Mouse (Mus musculus): ENCODE results near the gene Cavin1. TPM values are rescaled to one million over a fixed set of nuclear protein-coding genes. Genes with fewer than 3 reads are reported as not detected.

The Cavin1 gene
- polyA plus RNA-seq, 1 experiment from 2014 or later, result 42.0 TPM

- Histone ChIP-seq H3K9me3 (no peaks in the 10 kb centered on the region), H3K27me3 (no peaks in the 10 kb centered on the region)
These were observed 24.0 kb upstream of the Cavin1 start for GRCm38 (mm10) chr11:100994655-100995054.

GRCm38 (mm10) chr11:100994233-100994632, 23.5 kb upstream of the Cavin1 start:
- ATAC-seq (ENCODE audit: low FRiP score), result no peak
- Histone ChIP-seq H3K9me3 (no peaks in the 10 kb centered on the region), H3K36me3 (no peaks in the 10 kb centered on the region), H3K27me3 (no peaks in the 10 kb centered on the region), H3K4me3 (no peak overlapping the region), H3K27ac (no peak overlapping the region), H3K4me1 (replicated peaks) (no peaks in the 10 kb centered on the region), H3K9ac (no peak overlapping the region), H3K4me2 (no peak overlapping the region)
- 72% methylated on average over 9 of the region's 9 CpGs for WGBS

More at GRCm38 (mm10) chr11:100994655-100995054, 24.0 kb upstream of the Cavin1 start:
- Histone ChIP-seq H3K36me3 (no peaks in the 10 kb centered on the region), H3K4me3 (no peak overlapping the region), H3K9ac (no peak overlapping the region), H3K4me2 (no peak overlapping the region), H3K27ac (no peak overlapping the region), H3K4me1 (replicated peaks) (no peaks in the 10 kb centered on the region)
- WGBS, result 80% methylated on average over 5 of the region's 5 CpGs
- ATAC-seq (ENCODE audit: low FRiP score), result no peak

GRCm38 (mm10) chr11:100993437-100993836, 22.8 kb upstream of the Cavin1 start:
- no peak overlapping the region for H3K4me2 ChIP-seq
- WGBS, result 88% methylated on average over 2 of the region's 2 CpGs
- H3K9me3 ChIP-seq, result no peaks in the 10 kb centered on the region
- H3K4me1 ChIP-seq (replicated peaks), result no peaks in the 10 kb centered on the region
- ATAC-seq (ENCODE audit: low FRiP score), result no peak
- no peaks in the 10 kb centered on the region for H3K27me3 ChIP-seq
- no peaks in the 10 kb centered on the region for H3K36me3 ChIP-seq
- H3K9ac ChIP-seq, result no peak overlapping the region
- H3K27ac ChIP-seq, result no peak overlapping the region
- no peak overlapping the region for H3K4me3 ChIP-seq

- Histone ChIP-seq H3K27me3 (no peaks in the 10 kb centered on the region), H3K4me2 (no peak overlapping the region), H3K9me3 (no peaks in the 10 kb centered on the region), H3K9ac (no peak overlapping the region), H3K36me3 (no peaks in the 10 kb centered on the region), H3K27ac (no peak overlapping the region), H3K4me1 (replicated peaks) (no peaks in the 10 kb centered on the region), H3K4me3 (no peak overlapping the region)
- no peak for ATAC-seq (ENCODE audit: low FRiP score)
- WGBS, result 26% methylated on average over 6 of the region's 6 CpGs
These were observed 20.4 kb upstream of the Cavin1 start for GRCm38 (mm10) chr11:100991027-100991534.

- Histone ChIP-seq H3K27ac (no peak overlapping the region), H3K4me2 (no peak overlapping the region), H3K9ac (no peak overlapping the region), H3K4me1 (replicated peaks) (no peaks in the 10 kb centered on the region), H3K27me3 (no peaks in the 10 kb centered on the region), H3K9me3 (no peaks in the 10 kb centered on the region), H3K4me3 (no peak overlapping the region), H3K36me3 (no peaks in the 10 kb centered on the region)
- no peak for ATAC-seq (ENCODE audit: low FRiP score)
- WGBS, result 74% methylated on average over 2 of the region's 2 CpGs
These were observed 19.0 kb upstream of the Cavin1 start for GRCm38 (mm10) chr11:100989666-100990065.

GRCm38 (mm10) chr11:100988674-100989073, 18.0 kb upstream of the Cavin1 start:
- no peak overlapping the region for H3K27ac ChIP-seq
- no peak overlapping the region for H3K4me2 ChIP-seq
- no peak overlapping the region for H3K4me3 ChIP-seq
- no peaks in the 10 kb centered on the region for H3K4me1 ChIP-seq (replicated peaks)
- H3K9me3 ChIP-seq, result no peaks in the 10 kb centered on the region
- ATAC-seq (ENCODE audit: low FRiP score), result no peak
- H3K27me3 ChIP-seq, result no peaks in the 10 kb centered on the region
- 86% methylated on average over 3 of the region's 3 CpGs for WGBS
- H3K36me3 ChIP-seq, result no peaks in the 10 kb centered on the region
- no peak overlapping the region for H3K9ac ChIP-seq

- Histone ChIP-seq H3K9ac (no peak overlapping the region), H3K4me3 (no peak overlapping the region), H3K27ac (no peak overlapping the region), H3K9me3 (no peaks in the 10 kb centered on the region), H3K4me2 (no peak overlapping the region), H3K36me3 (no peaks in the 10 kb centered on the region), H3K27me3 (peaks cover 16% of the 10 kb centered on the region), H3K4me1 (replicated peaks) (peaks cover 7% of the 10 kb centered on the region)
- ATAC-seq (ENCODE audit: low FRiP score), result no peak
- 55% methylated on average over 3 of the region's 3 CpGs for WGBS
These were observed 14.9 kb upstream of the Cavin1 start for GRCm38 (mm10) chr11:100985607-100986006.

- no peak for ATAC-seq (ENCODE audit: low FRiP score)
- Histone ChIP-seq H3K4me3 (no peak overlapping the region), H3K4me2 (peak overlapping the region; percentile 57; the same call in 1 of the 2 replicates), H3K27ac (no peak overlapping the region), H3K4me1 (replicated peaks) (peaks cover 7% of the 10 kb centered on the region), H3K27me3 (peaks cover 26% of the 10 kb centered on the region), H3K36me3 (no peaks in the 10 kb centered on the region), H3K9me3 (no peaks in the 10 kb centered on the region), H3K9ac (no peak overlapping the region)
- 80% methylated on average over 7 of the region's 7 CpGs for WGBS
These were observed 13.1 kb upstream of the Cavin1 start for GRCm38 (mm10) chr11:100983778-100984131.

- ATAC-seq (ENCODE audit: low FRiP score), result peak; percentile 52; the same call in 1 of the 2 replicates
- Histone ChIP-seq H3K4me2 (peak overlapping the region; percentile 57), H3K4me3 (peak overlapping the region; percentile 33), H3K27ac (no peak overlapping the region), H3K9ac (peak overlapping the region; percentile 55), H3K9me3 (no peaks in the 10 kb centered on the region), H3K27me3 (peaks cover 26% of the 10 kb centered on the region), H3K36me3 (no peaks in the 10 kb centered on the region), H3K4me1 (replicated peaks) (peaks cover 7% of the 10 kb centered on the region)
- WGBS, result 5% methylated on average over 20 of the region's 20 CpGs
These were observed 12.6 kb upstream of the Cavin1 start for GRCm38 (mm10) chr11:100983125-100983777.

- H3K9ac ChIP-seq, result no peak overlapping the region
- peaks cover 26% of the 10 kb centered on the region for H3K27me3 ChIP-seq
- H3K4me3 ChIP-seq, result no peak overlapping the region
- no peak overlapping the region for H3K27ac ChIP-seq
- no peaks in the 10 kb centered on the region for H3K9me3 ChIP-seq
- no peak for ATAC-seq (ENCODE audit: low FRiP score)
- H3K36me3 ChIP-seq, result no peaks in the 10 kb centered on the region
- 14% methylated on average over 8 of the region's 8 CpGs for WGBS
- no peak overlapping the region for H3K4me2 ChIP-seq
- peaks cover 7% of the 10 kb centered on the region for H3K4me1 ChIP-seq (replicated peaks)
These were observed 11.4 kb upstream of the Cavin1 start for GRCm38 (mm10) chr11:100982087-100982486.

- ATAC-seq (ENCODE audit: low FRiP score), result no peak
These were observed 10.5 kb upstream of the Cavin1 start for GRCm38 (mm10) chr11:100981236-100981635.

GRCm38 (mm10) chr11:100980438-100980837, 9.8 kb upstream of the Cavin1 start:
- no peak overlapping the region for H3K27ac ChIP-seq
- ATAC-seq (ENCODE audit: low FRiP score), result no peak
- H3K9me3 ChIP-seq, result no peaks in the 10 kb centered on the region
- H3K4me2 ChIP-seq, result no peak overlapping the region
- H3K4me3 ChIP-seq, result no peak overlapping the region
- peaks cover 7% of the 10 kb centered on the region for H3K4me1 ChIP-seq (replicated peaks)
- H3K9ac ChIP-seq, result no peak overlapping the region
- H3K36me3 ChIP-seq, result no peaks in the 10 kb centered on the region
- 78% methylated on average over 1 of the region's 1 CpGs for WGBS
- peaks cover 26% of the 10 kb centered on the region for H3K27me3 ChIP-seq

More at GRCm38 (mm10) chr11:100981236-100981635, 10.5 kb upstream of the Cavin1 start:
- Histone ChIP-seq H3K9me3 (no peaks in the 10 kb centered on the region), H3K27me3 (peaks cover 26% of the 10 kb centered on the region), H3K4me2 (no peak overlapping the region), H3K9ac (no peak overlapping the region), H3K27ac (no peak overlapping the region), H3K36me3 (no peaks in the 10 kb centered on the region), H3K4me3 (no peak overlapping the region), H3K4me1 (replicated peaks) (peaks cover 7% of the 10 kb centered on the region)
- WGBS, result 68% methylated on average over 3 of the region's 3 CpGs

GRCm38 (mm10) chr11:100979887-100980286, 9.2 kb upstream of the Cavin1 start:
- Histone ChIP-seq H3K9me3 (no peaks in the 10 kb centered on the region), H3K27me3 (peaks cover 26% of the 10 kb centered on the region), H3K4me3 (no peak overlapping the region), H3K36me3 (no peaks in the 10 kb centered on the region), H3K27ac (no peak overlapping the region), H3K9ac (no peak overlapping the region), H3K4me2 (no peak overlapping the region), H3K4me1 (replicated peaks) (peaks cover 7% of the 10 kb centered on the region)
- 63% methylated on average over 8 of the region's 8 CpGs for WGBS
- ATAC-seq (ENCODE audit: low FRiP score), result no peak

Data from hindbrain, embryonic 13.5 days (tissue).